Comparison of ENCODE assay signal across 18 mouse cellular contexts in genomic region chr11:55412034-55412433, GRCm38 (mm10). TPM values are rescaled to one million over a fixed set of nuclear protein-coding genes. Genes with fewer than 3 reads are reported as not detected.
A peak's percentile ranks its signal among the peaks of the same experiment; 100 is the strongest.
DNase-seq lines count a peak whose midpoint lies in the region; ATAC-seq and TF ChIP-seq lines count a peak whose summit lies in the region.
"Had no signal": no experiment of that assay in that cellular context is flagged by ENCODE, and none has a peak within 500 bp of the region (broad histone marks: within the 10 kb centered on the region; RNA-seq: fewer than 3 reads in every experiment).

No protein-coding gene starts in this region.

- H3K9me3 ChIP-seq in lung, embryonic 15.5 days, result no peaks in the 10 kb centered on the region
- no peaks in the 10 kb centered on the region for H3K9me3 ChIP-seq in stomach, embryonic 15.5 days
- H3K9me3 ChIP-seq: forebrain, embryonic 15.5 days; neural tube, embryonic 12.5 days had no signal

- H3K4me2 ChIP-seq in lung, embryonic 15.5 days, result no peak overlapping the region
- H3K4me2 ChIP-seq in stomach, embryonic 15.5 days, result peak overlapping the region; percentile 11; the same call in 1 of the 2 replicates
- H3K4me2 ChIP-seq: forebrain, embryonic 15.5 days; lung, embryonic 14.5 days; neural tube, embryonic 12.5 days had no signal

- ATAC-seq in lung, embryonic 15.5 days (ENCODE audit: borderline replicate concordance, extremely low read depth, low FRiP score, low TSS enrichment), result no peak
- ATAC-seq in stomach, embryonic 15.5 days (ENCODE audit: insufficient read depth, low FRiP score, low read depth), result no peak
- ATAC-seq: forebrain, embryonic 15.5 days; inflammation-experienced regulatory T-cells, adult 6 months had no signal

- H3K27ac ChIP-seq in gastrocnemius, adult 2 months, result peak overlapping the region; percentile 85
- H3K27ac ChIP-seq in kidney, adult 2 months (ENCODE audit: insufficient read depth, low read depth, low read length), result peak overlapping the region; percentile 4; the same call in 1 of the 2 replicates
- peak overlapping the region; percentile 59 for H3K27ac ChIP-seq in lung, embryonic 15.5 days
- H3K27ac ChIP-seq in stomach, embryonic 15.5 days, result 0 out of 2 replicates have a peak overlapping the region, but pooled peaks have one; percentile 46
- H3K27ac ChIP-seq: forebrain, embryonic 15.5 days; neural tube, embryonic 12.5 days had no signal

- H3K4me1 ChIP-seq in kidney, adult 2 months (ENCODE audit: control insufficient read depth, insufficient read depth, low read length), result peaks cover 5% of the 10 kb centered on the region
- peaks cover 61% of the 10 kb centered on the region for H3K4me1 ChIP-seq in lung, embryonic 15.5 days
- H3K4me1 ChIP-seq in stomach, embryonic 15.5 days, result peaks cover 41% of the 10 kb centered on the region
- H3K4me1 ChIP-seq: forebrain, embryonic 15.5 days had no signal

- TF ChIP-seq POLR2A in kidney, adult 2 months (IDR thresholded peaks at IDR 0.05; ENCODE audit: low read depth, low read length), result no peak

- TF ChIP-seq CTCF in gastrocnemius, adult 2 months (IDR thresholded peaks at IDR 0.05), result no peak
- TF ChIP-seq CTCF in kidney, adult 2 months (conservative IDR thresholded peaks at IDR 0.05; ENCODE audit: insufficient read depth, insufficient read length, low read depth, low read length), result no peak

- H3K27me3 ChIP-seq in kidney, adult 2 months (replicated peaks; ENCODE audit: control insufficient read depth, insufficient read depth, low read length), result no peaks in the 10 kb centered on the region
- H3K27me3 ChIP-seq in lung, embryonic 15.5 days, result no peaks in the 10 kb centered on the region
- H3K27me3 ChIP-seq in stomach, embryonic 15.5 days (replicated peaks), result no peaks in the 10 kb centered on the region
- H3K27me3 ChIP-seq: forebrain, embryonic 15.5 days; neural tube, embryonic 12.5 days had no signal

- peak overlapping the region; percentile 81 for H3K4me3 ChIP-seq in gastrocnemius, adult 2 months
- H3K4me3 ChIP-seq in kidney, adult 2 months (ENCODE audit: insufficient read depth, low read depth, low read length), result no peak overlapping the region
- no peak overlapping the region for H3K4me3 ChIP-seq in lung, embryonic 15.5 days
- no peak overlapping the region for H3K4me3 ChIP-seq in stomach, embryonic 15.5 days (replicated peaks)
- H3K4me3 ChIP-seq: forebrain, embryonic 15.5 days; neural tube, embryonic 12.5 days had no signal

- 80% methylated on average over 7 of the region's 7 CpGs for WGBS in kidney, adult 2 months
- WGBS in lung, embryonic 15.5 days, result 76% methylated on average over 7 of the region's 7 CpGs
- WGBS in stomach, embryonic 15.5 days, result 80% methylated on average over 7 of the region's 7 CpGs

- peak; percentile 31 for DNase-seq in gastrocnemius, adult 2 months
- no peak for DNase-seq in gastrocnemius, postnatal 4 days (ENCODE audit: low spot score in 2 of 2)
- DNase-seq in kidney, adult 2 months, result peak; percentile 36
- DNase-seq in kidney, postnatal 14 days, result no peak
- no peak for DNase-seq in lung, postnatal 25 days (ENCODE audit: low spot score)
- DNase-seq: adrenal gland, adult 8-10 months; cerebellum, adult 11-12 months; cerebellum, postnatal 25 days; kidney, postnatal 4 days; liver; lung, embryonic 14.5 days; thymus, postnatal 36 days had no signal

- H3K9ac ChIP-seq in lung, embryonic 15.5 days, result no peak overlapping the region
- no peak overlapping the region for H3K9ac ChIP-seq in stomach, embryonic 15.5 days
- H3K9ac ChIP-seq: forebrain, embryonic 15.5 days; lung, embryonic 14.5 days; neural tube, embryonic 12.5 days had no signal

- H3K36me3 ChIP-seq in kidney, adult 2 months (ENCODE audit: control insufficient read depth, insufficient read depth, low read length), result no peaks in the 10 kb centered on the region
- H3K36me3 ChIP-seq in lung, embryonic 15.5 days, result peaks cover 42% of the 10 kb centered on the region
- peaks cover 29% of the 10 kb centered on the region for H3K36me3 ChIP-seq in stomach, embryonic 15.5 days
- H3K36me3 ChIP-seq: forebrain, embryonic 15.5 days had no signal

- intact Hi-C loops in gastrocnemius, adult 2 months (cut with DNase I), result no loop called here

RNA-seq across cellular contexts. Expression of gene Sparc, which starts 10.9 kb away (rescaled TPM):
- total RNA-seq in gastrocnemius, adult 2 months (2021), result 100 to 1,000 TPM; 276 to 473 TPM
- 1,000 to 10,000 TPM; 2,207 to 2,385 TPM for total RNA-seq in gastrocnemius, postnatal 4 days (2021)
- 585 and 720 TPM in 2 replicates for polyA plus RNA-seq in kidney, adult 2 months (2012; rRNA removed)
- polyA plus RNA-seq in lung, embryonic 15.5 days (2015; fragmentation: Nextera tagmentation; extraction: Ambion mirVana), result 1,944 and 2,059 TPM in 2 replicates
- 1,683 and 1,927 TPM in 2 replicates for polyA plus RNA-seq in stomach, embryonic 15.5 days (2015; fragmentation: Nextera tagmentation; extraction: Ambion mirVana)
- total RNA-seq: megakaryocyte-erythroid progenitor cell, adult 5-6 weeks had no signal
- polyA plus RNA-seq: inflammation-experienced regulatory T-cells, adult 6 months had no signal

RNA-seq across cellular contexts. Expression of gene Atox1, which starts 49.0 kb away (rescaled TPM):
- 10 to 100 TPM; 41.3 to 45.4 TPM for total RNA-seq in gastrocnemius, adult 2 months (2021)
- total RNA-seq in gastrocnemius, postnatal 4 days (2021), result 10 to 100 TPM; 87.6 to 95.6 TPM
- 698 and 771 TPM in 2 replicates for polyA plus RNA-seq in kidney, adult 2 months (2012; rRNA removed)
- polyA plus RNA-seq in lung, embryonic 15.5 days (2015; fragmentation: Nextera tagmentation; extraction: Ambion mirVana), result 531 and 546 TPM in 2 replicates
- 385 and 409 TPM in 2 replicates for polyA plus RNA-seq in stomach, embryonic 15.5 days (2015; fragmentation: Nextera tagmentation; extraction: Ambion mirVana)

RNA-seq across cellular contexts. Expression of gene G3bp1, which starts 57.5 kb away (rescaled TPM):
- 10 to 100 TPM; 52.5 to 55.5 TPM for total RNA-seq in gastrocnemius, adult 2 months (2021)
- 10 to 100 TPM; 77.3 TPM for total RNA-seq in gastrocnemius, postnatal 4 days (2021)
- polyA plus RNA-seq in kidney, adult 2 months (2012; rRNA removed), result 23.3 and 28.3 TPM in 2 replicates
- 180 and 181 TPM in 2 replicates for polyA plus RNA-seq in lung, embryonic 15.5 days (2015; fragmentation: Nextera tagmentation; extraction: Ambion mirVana)
- 145 and 163 TPM in 2 replicates for polyA plus RNA-seq in stomach, embryonic 15.5 days (2015; fragmentation: Nextera tagmentation; extraction: Ambion mirVana)

Comparison
In these comparisons a context has a peak if more than half of its experiments do, and no peak if none do; other contexts are left out.
1. DNase-seq: peak in gastrocnemius, adult 2 months (single experiment) and kidney, adult 2 months (single experiment); none in gastrocnemius, postnatal 4 days (0 of 2), kidney, postnatal 14 days (single experiment) and lung, postnatal 25 days (single experiment).
2. H3K27ac ChIP-seq: peak in every context shown above with its lines; median percentile 85 in gastrocnemius, adult 2 months; 59 in lung, embryonic 15.5 days; 46 in stomach, embryonic 15.5 days; 4 in kidney, adult 2 months.